Mouse (Mus musculus): ENCODE results near the gene Xirp2. TPM values are rescaled to one million over a fixed set of nuclear protein-coding genes. Genes with fewer than 3 reads are reported as not detected.
"Not testable (repeated sequence)": the region's sequence is repeated elsewhere in the genome, so short reads cannot be mapped to it uniquely, and the experiment has no call there.

Gene Xirp2
- polyA plus RNA-seq, 1 experiment from 2014 or later: not detected

DNA sequence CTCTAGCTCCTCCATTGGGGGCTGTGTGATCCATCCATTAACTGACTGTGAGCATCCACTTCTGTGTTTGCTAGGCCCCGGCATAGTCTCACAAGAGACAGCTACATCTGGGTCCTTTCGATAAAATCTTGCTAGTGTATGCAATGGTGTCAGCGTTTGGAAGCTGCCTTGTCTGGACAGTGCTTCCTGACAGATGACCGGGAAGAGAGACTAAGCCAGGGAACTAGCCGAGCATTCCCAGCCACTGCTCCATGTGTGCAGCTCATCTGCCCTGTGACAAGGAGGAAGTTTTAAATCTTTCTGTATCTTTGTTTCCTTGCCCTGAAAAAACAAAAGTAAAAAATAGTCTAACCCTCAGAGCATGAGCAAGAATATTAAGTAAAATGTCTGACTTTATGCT is 24.2 kb downstream of the Xirp2 start:
- not testable (repeated sequence) for H3K9me3 ChIP-seq (ENCODE audit: low read length); H3K4me3 ChIP-seq (ENCODE audit: low read length); H3K9ac ChIP-seq (replicated peaks; ENCODE audit: low read length); H3K4me2 ChIP-seq (replicated peaks; ENCODE audit: low read depth, low read length); H3K27me3 ChIP-seq (ENCODE audit: insufficient read depth, low read length); H3K36me3 ChIP-seq (ENCODE audit: insufficient read depth, low read length); H3K27ac ChIP-seq (ENCODE audit: low read length); H3K4me1 ChIP-seq (ENCODE audit: insufficient read depth, low read length)
- peak; percentile 80; the same call in 1 of the 2 replicates for ATAC-seq (ENCODE audit: low FRiP score, low TSS enrichment)
- 52% methylated on average over 5 of the region's 5 CpGs for WGBS

DNA sequence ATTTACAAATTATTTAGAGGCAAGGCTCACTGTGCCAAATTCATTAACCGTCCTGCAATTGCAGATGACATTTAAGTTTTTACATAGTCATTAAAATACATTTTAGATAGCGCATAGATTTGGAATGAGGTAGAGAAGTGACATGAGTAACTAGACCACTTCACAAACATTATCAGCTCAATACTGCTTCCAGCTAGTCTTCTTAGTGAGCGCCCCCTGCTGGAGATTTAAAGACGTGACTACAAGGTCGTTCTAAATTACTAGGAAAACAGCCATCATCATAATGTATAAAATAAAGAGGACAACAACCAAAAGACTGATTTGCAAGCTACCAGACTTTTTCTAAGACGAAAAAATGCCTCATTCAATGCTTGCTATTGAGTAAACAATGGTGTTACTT is 32.0 kb downstream of the Xirp2 start:
- WGBS: 15% methylated on average over 6 of the region's 6 CpGs
- Histone ChIP-seq H3K4me3 (ENCODE audit: low read length) (no peak overlapping the region), H3K27me3 (ENCODE audit: insufficient read depth, low read length) (no peaks in the 10 kb centered on the region), H3K9ac (replicated peaks; ENCODE audit: low read length) (no peak overlapping the region), H3K9me3 (ENCODE audit: low read length) (no peaks in the 10 kb centered on the region), H3K36me3 (ENCODE audit: insufficient read depth, low read length) (no peaks in the 10 kb centered on the region), H3K4me2 (replicated peaks; ENCODE audit: low read depth, low read length) (no peak overlapping the region), H3K27ac (ENCODE audit: low read length) (no peak overlapping the region), H3K4me1 (ENCODE audit: insufficient read depth, low read length) (no peaks in the 10 kb centered on the region)
- ATAC-seq (ENCODE audit: low FRiP score, low TSS enrichment): no peak

DNA sequence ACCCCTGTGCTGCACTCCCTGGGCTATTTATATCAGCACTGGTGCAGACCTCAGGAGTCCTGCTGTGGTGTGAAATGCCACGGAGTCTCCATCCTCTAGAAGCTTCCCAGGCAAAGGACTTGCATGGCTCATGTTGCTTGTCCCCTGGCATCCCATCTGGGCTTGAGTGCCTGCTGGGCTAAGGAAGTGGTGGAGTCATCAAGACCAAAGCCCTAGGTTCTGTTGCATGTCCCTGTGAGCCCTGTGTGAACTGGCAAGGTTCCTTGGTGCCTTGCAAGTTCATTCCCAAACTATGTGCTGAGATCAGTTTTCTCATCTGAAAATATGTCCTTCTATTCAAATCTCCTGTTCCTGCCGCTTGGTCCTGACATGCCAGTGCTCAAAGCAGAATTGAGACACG is 35.2 kb downstream of the Xirp2 start:
- no peak overlapping the region for H3K27ac ChIP-seq (ENCODE audit: low read length)
- ATAC-seq (ENCODE audit: low FRiP score, low TSS enrichment): no peak
- no peaks in the 10 kb centered on the region for H3K27me3 ChIP-seq (ENCODE audit: insufficient read depth, low read length)
- no peaks in the 10 kb centered on the region for H3K9me3 ChIP-seq (ENCODE audit: low read length)
- no peaks in the 10 kb centered on the region for H3K36me3 ChIP-seq (ENCODE audit: insufficient read depth, low read length)
- no peak overlapping the region for H3K4me2 ChIP-seq (replicated peaks; ENCODE audit: low read depth, low read length)
- 68% methylated on average over 3 of the region's 3 CpGs for WGBS
- H3K9ac ChIP-seq (replicated peaks; ENCODE audit: low read length): no peak overlapping the region
- H3K4me1 ChIP-seq (ENCODE audit: insufficient read depth, low read length): no peaks in the 10 kb centered on the region
- no peak overlapping the region for H3K4me3 ChIP-seq (ENCODE audit: low read length)

DNA sequence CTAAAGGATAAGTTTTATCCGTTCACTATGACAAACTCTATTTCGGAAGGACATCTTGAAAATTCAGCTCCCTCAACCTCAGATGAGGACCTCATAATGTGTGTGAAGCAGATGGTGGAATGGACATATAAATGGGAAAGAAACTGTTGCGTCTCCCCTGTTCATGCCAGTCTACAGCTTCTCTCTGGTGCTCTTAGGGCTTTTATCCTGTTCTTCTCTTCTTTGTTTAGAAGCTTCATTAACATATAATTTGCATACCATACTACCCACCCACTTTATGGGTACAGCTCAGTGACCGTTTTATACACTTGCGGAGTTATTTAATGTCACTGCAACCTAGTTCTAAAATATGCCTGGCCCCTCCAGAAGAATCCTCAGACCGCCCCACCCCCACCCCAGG is 40.9 kb downstream of the Xirp2 start:
- H3K9me3 ChIP-seq (ENCODE audit: low read length): no peaks in the 10 kb centered on the region
- no peaks in the 10 kb centered on the region for H3K4me1 ChIP-seq (ENCODE audit: insufficient read depth, low read length)
- no peak overlapping the region for H3K4me2 ChIP-seq (replicated peaks; ENCODE audit: low read depth, low read length)
- H3K27ac ChIP-seq (ENCODE audit: low read length): no peak overlapping the region
- H3K36me3 ChIP-seq (ENCODE audit: insufficient read depth, low read length): no peaks in the 10 kb centered on the region
- 92% methylated on average over 6 of the region's 6 CpGs for WGBS
- ATAC-seq (ENCODE audit: low FRiP score, low TSS enrichment): no peak
- H3K4me3 ChIP-seq (ENCODE audit: low read length): no peak overlapping the region
- H3K9ac ChIP-seq (replicated peaks; ENCODE audit: low read length): no peak overlapping the region
- no peaks in the 10 kb centered on the region for H3K27me3 ChIP-seq (ENCODE audit: insufficient read depth, low read length)

DNA sequence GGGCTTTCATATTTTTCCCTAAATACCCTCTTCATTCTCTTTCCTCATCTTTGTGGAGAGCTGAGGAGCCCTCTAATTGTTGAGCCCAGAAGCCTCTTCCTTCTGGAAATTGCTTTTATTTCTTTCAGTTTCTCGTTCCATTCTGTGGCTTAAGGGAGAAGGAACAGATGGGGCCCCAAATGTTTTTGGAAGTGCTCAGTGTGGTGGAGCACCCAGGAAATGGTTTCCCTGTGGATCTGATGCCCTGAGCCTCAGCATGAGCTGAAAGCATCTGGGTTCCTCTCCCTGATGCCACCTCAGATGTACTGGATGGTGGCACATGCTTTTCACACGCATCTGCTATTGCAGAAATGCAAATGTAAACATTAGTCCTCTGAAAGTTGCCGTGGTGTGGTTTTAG is 41.4 kb downstream of the Xirp2 start:
- no peak for ATAC-seq (ENCODE audit: low FRiP score, low TSS enrichment)
- H3K4me3 ChIP-seq (ENCODE audit: low read length): no peak overlapping the region
- H3K9me3 ChIP-seq (ENCODE audit: low read length): no peaks in the 10 kb centered on the region
- H3K4me1 ChIP-seq (ENCODE audit: insufficient read depth, low read length): no peaks in the 10 kb centered on the region
- no peak overlapping the region for H3K4me2 ChIP-seq (replicated peaks; ENCODE audit: low read depth, low read length)
- H3K27me3 ChIP-seq (ENCODE audit: insufficient read depth, low read length): no peaks in the 10 kb centered on the region
- no peak overlapping the region for H3K9ac ChIP-seq (replicated peaks; ENCODE audit: low read length)
- 72% methylated on average over 3 of the region's 3 CpGs for WGBS
- no peaks in the 10 kb centered on the region for H3K36me3 ChIP-seq (ENCODE audit: insufficient read depth, low read length)
- no peak overlapping the region for H3K27ac ChIP-seq (ENCODE audit: low read length)

DNA sequence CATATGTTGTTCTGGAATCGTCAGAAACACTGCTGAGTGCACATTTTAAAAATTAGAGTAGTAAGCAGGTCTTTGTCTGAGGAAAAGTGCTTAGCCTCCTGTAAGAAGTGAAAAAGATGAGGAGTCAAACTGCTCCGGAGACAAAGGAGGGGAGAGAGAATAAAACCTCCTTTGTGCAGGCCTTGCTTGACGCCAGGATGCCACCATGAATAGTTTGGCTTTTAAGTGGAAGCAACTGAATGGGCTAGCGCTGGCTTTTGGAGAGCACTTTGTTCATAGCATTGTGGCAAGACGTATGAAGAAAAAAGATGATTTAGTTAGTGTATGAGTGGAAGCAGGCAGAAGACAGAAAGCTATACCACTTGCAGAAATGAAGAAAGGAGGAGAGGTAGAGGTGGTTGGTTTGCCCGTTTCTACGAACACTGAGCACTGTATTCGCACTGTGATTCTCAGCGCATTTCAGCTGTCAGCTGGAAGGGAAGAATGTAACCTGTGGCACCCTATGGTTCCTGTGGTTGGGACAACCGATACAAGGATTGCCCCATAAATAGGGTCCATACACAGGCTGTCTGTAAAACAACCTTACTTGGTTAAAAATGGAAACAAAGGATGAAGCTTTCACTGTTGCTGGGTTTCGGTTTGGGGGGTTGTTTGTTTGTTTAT is 42.8 kb downstream of the Xirp2 start:
- Histone ChIP-seq H3K27ac (ENCODE audit: low read length) (no peak overlapping the region), H3K4me3 (ENCODE audit: low read length) (no peak overlapping the region)
- WGBS: 79% methylated on average over 11 of the region's 11 CpGs

DNA sequence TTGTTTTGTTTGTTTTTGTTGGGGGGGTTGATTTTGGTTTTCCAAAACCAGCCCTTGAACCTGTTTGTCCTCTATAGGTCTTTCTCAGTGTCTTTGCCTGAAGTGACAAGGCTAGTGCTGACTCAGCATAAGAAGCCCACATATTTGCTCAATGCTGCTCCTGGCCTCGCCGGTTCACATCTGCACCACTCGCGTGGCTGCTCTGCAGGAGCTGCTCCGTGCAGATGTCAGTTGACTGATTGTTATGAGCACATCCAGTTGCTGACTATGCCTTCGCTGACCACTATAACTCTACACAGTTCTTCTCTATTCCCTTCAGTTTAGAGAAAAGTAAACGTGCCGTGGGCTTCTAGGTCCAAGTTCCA is 43.3 kb downstream of the Xirp2 start:
- no peaks in the 10 kb centered on the region for H3K9me3 ChIP-seq (ENCODE audit: low read length)
- no peak for ATAC-seq (ENCODE audit: low FRiP score, low TSS enrichment)
- WGBS: 71% methylated on average over 8 of the region's 8 CpGs
- H3K4me3 ChIP-seq (ENCODE audit: low read length): no peak overlapping the region
- H3K27me3 ChIP-seq (ENCODE audit: insufficient read depth, low read length): no peaks in the 10 kb centered on the region
- H3K4me1 ChIP-seq (ENCODE audit: insufficient read depth, low read length): no peaks in the 10 kb centered on the region
- no peak overlapping the region for H3K27ac ChIP-seq (ENCODE audit: low read length)
- no peak overlapping the region for H3K9ac ChIP-seq (replicated peaks; ENCODE audit: low read length)
- H3K4me2 ChIP-seq (replicated peaks; ENCODE audit: low read depth, low read length): no peak overlapping the region
- no peaks in the 10 kb centered on the region for H3K36me3 ChIP-seq (ENCODE audit: insufficient read depth, low read length)

More for the DNA sequence above, 42.8 kb downstream of the Xirp2 start:
- no peak for ATAC-seq (ENCODE audit: low FRiP score, low TSS enrichment)
- H3K4me2 ChIP-seq (replicated peaks; ENCODE audit: low read depth, low read length): no peak overlapping the region
- no peaks in the 10 kb centered on the region for H3K36me3 ChIP-seq (ENCODE audit: insufficient read depth, low read length)
- no peaks in the 10 kb centered on the region for H3K27me3 ChIP-seq (ENCODE audit: insufficient read depth, low read length)
- H3K4me1 ChIP-seq (ENCODE audit: insufficient read depth, low read length): no peaks in the 10 kb centered on the region
- H3K9ac ChIP-seq (replicated peaks; ENCODE audit: low read length): no peak overlapping the region
- H3K9me3 ChIP-seq (ENCODE audit: low read length): no peaks in the 10 kb centered on the region

DNA sequence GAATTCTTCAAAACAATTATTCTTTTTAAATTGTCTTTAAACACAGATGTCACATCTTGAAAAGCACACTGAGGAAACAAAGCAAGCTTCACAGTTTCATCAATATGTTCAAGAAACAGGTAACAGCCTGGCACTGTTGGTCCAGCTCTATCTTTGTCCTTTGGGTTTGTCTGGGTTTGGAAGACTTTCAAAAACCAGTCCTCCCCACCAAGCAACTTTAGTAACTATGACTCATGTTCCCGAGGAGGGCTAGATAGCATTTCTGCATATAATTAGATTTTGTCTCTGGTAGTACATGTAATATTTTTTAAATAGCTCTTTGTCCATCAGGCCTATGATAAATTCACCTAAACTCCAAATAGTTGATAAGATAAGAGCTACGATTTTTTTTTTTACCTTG is 59.7 kb downstream of the Xirp2 start:
- WGBS: 68% methylated on average over 2 of the region's 2 CpGs

DNA sequence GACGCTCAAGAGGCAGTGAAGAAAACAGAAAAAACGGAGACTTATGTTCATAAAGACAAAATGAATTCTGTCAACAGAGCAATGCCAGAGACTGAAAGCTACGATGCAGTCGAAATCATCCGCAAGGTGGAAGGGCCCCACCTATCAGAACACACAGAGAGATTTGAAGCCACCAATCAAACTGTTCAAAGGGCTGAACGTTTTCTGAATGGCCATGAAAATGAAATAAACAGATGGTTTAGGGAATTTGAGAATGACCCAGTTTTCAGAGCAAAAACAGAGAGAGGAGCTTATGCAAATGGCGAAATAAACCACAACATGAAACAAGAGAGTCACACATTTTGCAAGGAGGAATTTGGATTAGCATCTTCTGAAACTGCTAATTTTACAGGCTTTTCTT is 70.6 kb downstream of the Xirp2 start:
- H3K27ac ChIP-seq (ENCODE audit: low read length): no peak overlapping the region
- H3K27me3 ChIP-seq (ENCODE audit: insufficient read depth, low read length): no peaks in the 10 kb centered on the region
- H3K9ac ChIP-seq (replicated peaks; ENCODE audit: low read length): no peak overlapping the region
- no peaks in the 10 kb centered on the region for H3K4me1 ChIP-seq (ENCODE audit: insufficient read depth, low read length)
- H3K9me3 ChIP-seq (ENCODE audit: low read length): no peaks in the 10 kb centered on the region
- no peak for ATAC-seq (ENCODE audit: low FRiP score, low TSS enrichment)
- no peak overlapping the region for H3K4me2 ChIP-seq (replicated peaks; ENCODE audit: low read depth, low read length)
- H3K4me3 ChIP-seq (ENCODE audit: low read length): no peak overlapping the region
- no peaks in the 10 kb centered on the region for H3K36me3 ChIP-seq (ENCODE audit: insufficient read depth, low read length)
- WGBS: 89% methylated on average over 7 of the region's 7 CpGs

More for the DNA sequence above, 59.7 kb downstream of the Xirp2 start:
- no peak overlapping the region for H3K27ac ChIP-seq (ENCODE audit: low read length)
- no peaks in the 10 kb centered on the region for H3K36me3 ChIP-seq (ENCODE audit: insufficient read depth, low read length)
- H3K4me2 ChIP-seq (replicated peaks; ENCODE audit: low read depth, low read length): no peak overlapping the region
- H3K4me3 ChIP-seq (ENCODE audit: low read length): no peak overlapping the region
- H3K9me3 ChIP-seq (ENCODE audit: low read length): no peaks in the 10 kb centered on the region
- no peak overlapping the region for H3K9ac ChIP-seq (replicated peaks; ENCODE audit: low read length)
- H3K27me3 ChIP-seq (ENCODE audit: insufficient read depth, low read length): no peaks in the 10 kb centered on the region
- ATAC-seq (ENCODE audit: low FRiP score, low TSS enrichment): no peak
- H3K4me1 ChIP-seq (ENCODE audit: insufficient read depth, low read length): no peaks in the 10 kb centered on the region

DNA sequence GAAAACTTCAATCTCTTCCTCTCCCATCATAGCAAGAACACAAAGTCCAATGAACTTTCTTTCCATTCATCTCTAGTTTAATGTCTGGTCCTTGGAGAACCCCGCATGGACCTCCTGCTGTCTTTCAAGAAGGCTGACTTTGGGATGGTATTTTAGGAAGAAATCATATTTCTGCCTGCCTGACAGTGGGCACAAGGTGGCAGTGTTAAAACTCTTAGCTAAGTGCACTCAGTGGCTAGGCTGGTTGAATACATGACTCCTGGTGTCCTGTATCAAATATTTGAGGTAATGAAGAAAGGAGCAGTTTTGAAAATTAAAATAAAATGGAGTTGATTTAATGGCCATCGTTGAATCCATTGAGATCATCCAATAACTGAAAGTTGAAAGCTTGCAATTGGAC is 89.5 kb downstream of the Xirp2 start:
- Histone ChIP-seq H3K27ac (ENCODE audit: low read length) (no peak overlapping the region), H3K4me2 (replicated peaks; ENCODE audit: low read depth, low read length) (no peak overlapping the region), H3K4me1 (ENCODE audit: insufficient read depth, low read length) (no peaks in the 10 kb centered on the region), H3K27me3 (ENCODE audit: insufficient read depth, low read length) (no peaks in the 10 kb centered on the region), H3K9me3 (ENCODE audit: low read length) (no peaks in the 10 kb centered on the region), H3K9ac (replicated peaks; ENCODE audit: low read length) (no peak overlapping the region), H3K4me3 (ENCODE audit: low read length) (no peak overlapping the region), H3K36me3 (ENCODE audit: insufficient read depth, low read length) (no peaks in the 10 kb centered on the region)
- no peak for ATAC-seq (ENCODE audit: low FRiP score, low TSS enrichment)
- WGBS: 96% methylated on average over 2 of the region's 2 CpGs

Data from kidney, embryonic 16.5 days (tissue).